Mouse (Mus musculus) C2C12 (cell line): ENCODE data around the gene Cntnap4. TPM values are rescaled to one million over a fixed set of nuclear protein-coding genes. Genes with fewer than 3 reads are reported as not detected.

Experiments
- H3K27me3 ChIP-seq: one replicate; pipeline ENCODE4 v1.6.1; 2011; ENCODE audit not compliant: control insufficient read depth, insufficient read depth, insufficient read length
- H3K36me3 ChIP-seq: one replicate; pipeline ENCODE4 v1.6.1; 2011; ENCODE audit not compliant: control insufficient read depth, insufficient read depth
- H3K4me3 ChIP-seq: one replicate; pipeline ENCODE4 v1.5.1; 2011; ENCODE audit warnings: mild to moderate bottlenecking, control low read depth; ENCODE audit not compliant: poor library complexity, insufficient read depth, severe bottlenecking
- H3K79me2 ChIP-seq: one replicate; pipeline ENCODE4 v1.6.1; 2011; ENCODE audit not compliant: control insufficient read depth, insufficient read depth
- H3K79me3 ChIP-seq: one replicate; pipeline ENCODE4 v1.6.1; 2011; ENCODE audit warnings: low read depth, control low read depth
- H3ac ChIP-seq: one replicate; pipeline ENCODE3; 2011; ENCODE audit warnings: low read depth; ENCODE audit not compliant: control insufficient read depth, insufficient read length
- CEBPB ChIP-seq: IDR thresholded peaks from one replicate; pipeline ENCODE4 v1.6.1; 2011; ENCODE audit warnings: low read depth, mild to moderate bottlenecking, control low read depth, moderate library complexity
- CTCF ChIP-seq: IDR thresholded peaks from one replicate; pipeline ENCODE4 v1.5.1; 2011; ENCODE audit not compliant: control insufficient read depth, insufficient read depth, insufficient read length
- FOSL1 ChIP-seq: IDR thresholded peaks from one replicate; pipeline ENCODE4 v1.8.0; 2011; ENCODE audit warnings: mild to moderate bottlenecking, low read length; ENCODE audit not compliant: poor library complexity, insufficient read depth, severe bottlenecking
- MAX ChIP-seq: IDR thresholded peaks from one replicate; pipeline ENCODE4 v1.6.1; 2011; ENCODE audit warnings: mild to moderate bottlenecking, control low read depth
- MYOD1 ChIP-seq: IDR thresholded peaks from one replicate; pipeline ENCODE4 v1.6.1; 2011; ENCODE audit warnings: low read depth; ENCODE audit not compliant: control insufficient read depth, insufficient read length
- MYOG ChIP-seq: IDR thresholded peaks from one replicate; pipeline ENCODE4 v1.6.1; 2011; ENCODE audit not compliant: control insufficient read depth, insufficient read length; ENCODE audit errors: extremely low read depth
- USF1 ChIP-seq: IDR thresholded peaks from one replicate; pipeline ENCODE4 v1.6.1; 2011; ENCODE audit warnings: low read depth, mild to moderate bottlenecking, control low read depth, moderate library complexity
- polyA plus RNA-seq: library from polyadenylated mRNA; unstranded; fragments of >200 nt; fragmentation: generic; extraction: Trizol; gene quantifications from one replicate; pipeline ENCODE4 v1.2.1, GENCODE M21; 2012; ENCODE audit warnings: missing spikeins

Cntnap4 gene
- polyA plus RNA-seq, 1 experiment, result 7.5 TPM

- Histone ChIP-seq H3ac (no peak overlapping the region), H3K4me3 (no peak overlapping the region), H3K79me3 (no peaks in the 10 kb centered on the region), H3K79me2 (no peaks in the 10 kb centered on the region), H3K27me3 (no peaks in the 10 kb centered on the region), H3K36me3 (peaks cover 1% of the 10 kb centered on the region)
- no peak for TF ChIP-seq CEBPB
- no peak for TF ChIP-seq CTCF
- TF ChIP-seq MYOD1, result no peak
Measured at GRCm38 (mm10) chr8:112735575-112735974, 165.7 kb downstream of the Cntnap4 start.

GRCm38 (mm10) chr8:112743331-112743730, 173.5 kb downstream of the Cntnap4 start:
- Histone ChIP-seq H3K27me3 (no peaks in the 10 kb centered on the region), H3K4me3 (no peak overlapping the region), H3ac (no peak overlapping the region), H3K36me3 (peaks cover 5% of the 10 kb centered on the region), H3K79me2 (no peaks in the 10 kb centered on the region), H3K79me3 (no peaks in the 10 kb centered on the region)
- TF ChIP-seq CEBPB, result no peak
- no peak for TF ChIP-seq MYOD1
- no peak for TF ChIP-seq USF1
- TF ChIP-seq FOSL1, result no peak
- TF ChIP-seq MYOG, result no peak
- TF ChIP-seq CTCF, result no peak
- no peak for TF ChIP-seq MAX

- no peaks in the 10 kb centered on the region for H3K79me3 ChIP-seq
- H3K79me2 ChIP-seq, result no peaks in the 10 kb centered on the region
- H3ac ChIP-seq, result no peak overlapping the region
- H3K4me3 ChIP-seq, result no peak overlapping the region
- H3K27me3 ChIP-seq, result no peaks in the 10 kb centered on the region
- H3K36me3 ChIP-seq, result no peaks in the 10 kb centered on the region
- TF ChIP-seq CEBPB, result no peak
- no peak for TF ChIP-seq MYOG
- TF ChIP-seq MYOD1, result no peak
- no peak for TF ChIP-seq USF1
- TF ChIP-seq FOSL1, result no peak
- no peak for TF ChIP-seq CTCF
- no peak for TF ChIP-seq MAX
Measured at GRCm38 (mm10) chr8:112747296-112747695, 177.5 kb downstream of the Cntnap4 start.

GRCm38 (mm10) chr8:112755171-112755570, 185.3 kb downstream of the Cntnap4 start:
- no peak overlapping the region for H3K4me3 ChIP-seq
- H3ac ChIP-seq, result no peak overlapping the region
- H3K79me3 ChIP-seq, result no peaks in the 10 kb centered on the region
- peaks cover 2% of the 10 kb centered on the region for H3K36me3 ChIP-seq
- no peaks in the 10 kb centered on the region for H3K27me3 ChIP-seq
- TF ChIP-seq USF1 (no peak), CTCF (no peak), MYOG (no peak), MAX (no peak), FOSL1 (no peak), MYOD1 (no peak), CEBPB (no peak)
- H3K79me2 ChIP-seq, result no peaks in the 10 kb centered on the region

GRCm38 (mm10) chr8:112803058-112803457, 233.2 kb downstream of the Cntnap4 start:
- TF ChIP-seq CTCF (no peak), MYOD1 (no peak), USF1 (no peak), FOSL1 (no peak), MYOG (no peak), MAX (no peak), CEBPB (no peak)
- no peak overlapping the region for H3K4me3 ChIP-seq
- no peaks in the 10 kb centered on the region for H3K79me2 ChIP-seq
- no peaks in the 10 kb centered on the region for H3K79me3 ChIP-seq
- H3K36me3 ChIP-seq, result no peaks in the 10 kb centered on the region
- H3K27me3 ChIP-seq, result no peaks in the 10 kb centered on the region
- H3ac ChIP-seq, result no peak overlapping the region

GRCm38 (mm10) chr8:112809382-112809781, 239.5 kb downstream of the Cntnap4 start:
- Histone ChIP-seq H3K27me3 (no peaks in the 10 kb centered on the region), H3ac (no peak overlapping the region), H3K79me2 (no peaks in the 10 kb centered on the region), H3K36me3 (no peaks in the 10 kb centered on the region), H3K4me3 (no peak overlapping the region), H3K79me3 (no peaks in the 10 kb centered on the region)
- TF ChIP-seq MAX (no peak), USF1 (no peak), MYOG (no peak), CEBPB (no peak), CTCF (no peak), FOSL1 (no peak), MYOD1 (no peak)
